Mouse (Mus musculus): ENCODE data around the gene Ptma.
A peak's percentile ranks its signal among the peaks of the same experiment; 100 is the strongest.
"Not testable (repeated sequence)": the region's sequence is repeated elsewhere in the genome, so short reads cannot be mapped to it uniquely, and the experiment has no call there.

Gene Ptma

GRCm38 (mm10) chr1:86517076-86517475 lies 9.4 kb upstream of the Ptma start:
- no peak for DNase-seq (ENCODE audit: low read depth)

- no peak for DNase-seq (ENCODE audit: low read depth)
Observed at GRCm38 (mm10) chr1:86520361-86520760, 6.2 kb upstream of the Ptma start.

DNA sequence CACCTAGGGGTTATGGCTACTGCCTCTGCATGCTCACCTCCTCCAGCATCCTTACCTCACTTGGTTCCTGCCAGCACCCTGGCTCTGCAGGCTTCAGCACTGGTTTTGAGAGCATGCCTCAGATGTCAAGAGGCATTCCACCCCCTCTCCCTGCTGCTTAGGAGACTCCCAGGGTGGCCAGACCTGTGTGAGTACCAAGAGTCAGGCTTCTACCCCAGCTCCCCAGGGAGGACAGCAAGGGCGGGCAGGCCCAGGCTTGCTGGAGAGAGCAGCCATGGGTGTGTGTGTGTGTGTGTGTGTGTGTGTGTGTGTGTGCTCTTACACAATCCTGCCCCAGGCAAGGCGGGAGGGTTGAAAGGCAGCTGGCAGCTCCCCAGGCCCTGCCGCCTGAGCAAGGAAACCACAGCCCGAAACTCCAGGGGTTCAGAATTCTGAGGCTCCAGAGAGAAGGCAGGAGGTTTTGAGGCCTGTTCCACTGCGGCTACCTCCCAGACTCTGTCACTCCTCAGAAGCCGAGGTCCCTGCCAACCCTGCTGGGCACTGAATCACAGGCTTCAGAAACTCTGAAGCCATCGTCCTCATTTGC lies 4.1 kb upstream of the Ptma start:
- DNase-seq (ENCODE audit: low read depth), result peak; percentile 93

DNA sequence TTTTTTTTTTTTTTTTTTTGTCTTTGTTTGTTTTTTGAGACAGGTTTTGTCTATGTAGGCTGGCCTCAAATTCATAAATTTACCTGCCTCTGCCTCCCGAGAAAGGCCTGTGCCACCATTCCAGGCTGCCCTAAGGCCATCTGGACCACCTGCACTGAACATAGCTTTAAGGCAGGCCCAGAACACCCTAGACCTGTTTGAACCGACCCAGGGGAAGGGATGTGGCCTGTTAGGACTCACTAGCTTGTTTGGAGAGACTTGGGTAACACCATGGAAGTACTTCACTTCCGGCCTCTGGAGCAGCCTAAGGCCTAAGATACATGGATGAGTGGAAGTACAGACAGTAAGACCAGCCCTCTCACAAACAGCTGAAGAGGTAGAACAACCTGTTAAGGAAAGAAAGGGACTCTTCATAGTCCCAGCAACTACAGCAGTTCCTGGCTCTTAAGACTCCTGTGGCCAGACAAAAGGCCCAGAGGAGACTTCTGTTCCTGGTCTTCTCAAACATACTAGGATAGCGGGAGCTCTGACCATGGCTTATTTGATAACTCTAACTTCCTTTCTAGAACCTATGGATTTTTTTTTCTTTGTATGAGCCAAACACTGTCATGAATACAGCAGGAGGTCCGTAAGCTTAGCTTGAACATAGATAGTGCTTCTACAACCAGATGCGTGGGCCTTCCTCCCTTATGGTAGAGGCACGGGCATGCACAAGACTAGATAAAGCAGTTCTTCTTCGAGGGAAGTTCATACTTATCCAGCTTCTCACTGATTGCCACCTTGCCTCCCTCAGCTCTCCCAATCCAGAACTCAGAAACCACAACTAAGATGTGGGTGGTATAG lies 2.5 kb upstream of the Ptma start:
- DNase-seq (ENCODE audit: low read depth), result no peak

GRCm38 (mm10) chr1:86524619-86525498 lies 1.7 kb upstream of the Ptma start:
- DNase-seq (ENCODE audit: low read depth), result peak; percentile 89

- no peak for DNase-seq (ENCODE audit: low read depth)
Observed at GRCm38 (mm10) chr1:86525499-86526115, 919 bp upstream of the Ptma start.

- no peak for DNase-seq (ENCODE audit: low read depth)
Observed at GRCm38 (mm10) chr1:86526789-86527598, 468 bp downstream of the Ptma start.

GRCm38 (mm10) chr1:86527599-86528486 lies 1.3 kb downstream of the Ptma start:
- DNase-seq (ENCODE audit: low read depth), result no peak

DNA sequence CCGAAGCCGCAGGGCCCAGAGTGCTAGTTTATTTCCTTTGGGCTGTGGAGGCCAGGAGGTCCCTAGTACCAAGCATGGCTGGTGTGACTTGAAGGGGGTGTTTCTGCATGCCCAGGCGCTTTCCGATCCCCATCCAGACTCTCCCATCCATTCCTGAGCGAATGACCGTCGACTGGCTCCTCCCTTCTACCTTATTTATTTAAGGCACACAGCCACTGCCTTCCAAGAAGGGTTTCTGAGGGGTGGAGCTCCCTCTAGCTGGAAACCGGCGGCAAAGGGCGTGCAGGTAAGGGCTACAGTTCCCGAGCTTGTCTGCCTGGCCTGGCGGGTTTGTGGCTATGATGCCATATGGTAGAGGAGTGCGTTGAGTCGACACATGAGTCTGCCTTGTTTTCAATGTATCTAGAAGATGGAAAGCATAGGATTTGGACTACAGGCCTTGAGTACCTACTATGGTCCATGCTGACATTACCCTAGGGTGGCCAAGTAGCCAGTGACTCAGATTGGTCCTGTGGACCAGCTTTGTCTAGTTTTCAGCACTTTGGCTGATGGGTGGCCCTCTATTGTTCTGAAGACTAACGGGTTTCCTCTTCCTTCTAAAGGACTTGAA lies 2.1 kb downstream of the Ptma start:
- DNase-seq (ENCODE audit: low read depth), result no peak

DNA sequence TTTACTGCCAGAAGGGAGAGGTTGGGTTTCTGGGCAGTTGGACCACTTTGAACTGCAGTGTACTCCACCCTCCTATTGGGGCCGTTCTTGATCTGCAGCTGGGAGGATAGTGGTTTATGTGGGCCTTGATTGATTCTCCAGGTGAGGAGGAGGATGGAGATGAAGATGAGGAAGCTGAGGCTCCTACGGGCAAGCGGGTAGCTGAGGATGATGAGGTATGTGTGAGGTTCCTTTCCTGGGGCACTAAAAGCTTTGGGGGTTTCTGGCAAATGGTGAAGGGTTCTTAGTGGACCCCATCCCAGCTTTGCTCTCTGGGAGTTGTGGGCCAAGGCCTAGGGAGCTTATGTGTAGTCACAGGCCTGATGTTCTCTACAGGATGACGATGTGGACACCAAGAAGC lies 3.1 kb downstream of the Ptma start:
- no peak for DNase-seq (ENCODE audit: low read depth)

DNA sequence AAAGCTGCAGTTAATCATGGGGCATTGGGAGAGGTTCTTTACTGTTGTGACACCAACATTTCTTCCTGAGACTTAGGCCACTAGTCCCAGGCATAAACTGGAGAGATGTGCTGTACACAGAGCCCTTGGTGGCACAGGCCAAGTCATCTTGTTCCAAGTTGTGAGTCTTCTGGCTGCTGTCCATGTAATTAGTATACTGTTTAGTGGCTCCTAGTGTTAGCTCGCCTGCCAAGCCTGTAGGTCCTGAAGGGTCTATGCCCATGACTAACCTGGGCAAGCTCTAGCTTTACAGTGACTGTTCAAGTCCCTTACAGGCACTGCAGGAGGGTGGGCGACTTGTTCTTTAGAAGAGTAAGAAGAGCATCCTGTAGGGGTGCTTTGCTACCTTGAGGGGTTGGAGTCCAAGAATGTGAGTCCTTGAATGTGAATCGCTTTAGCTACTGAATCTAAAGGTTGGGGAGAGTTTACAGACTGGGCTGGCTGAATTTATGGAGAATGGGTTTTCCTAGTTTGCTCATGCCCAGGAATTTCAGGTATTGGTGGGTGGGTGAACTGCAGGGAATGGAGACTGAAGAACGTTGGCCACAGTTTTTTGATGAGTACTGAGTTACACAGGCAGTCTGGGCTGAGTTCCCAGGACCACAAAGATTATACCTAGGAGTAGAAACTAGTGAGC lies 4.5 kb downstream of the Ptma start:
- DNase-seq (ENCODE audit: low read depth), result no peak

GRCm38 (mm10) chr1:86531547-86532321 lies 5.2 kb downstream of the Ptma start:
- no peak for DNase-seq (ENCODE audit: low read depth)

GRCm38 (mm10) chr1:86532362-86533051 lies 6.0 kb downstream of the Ptma start:
- peak; percentile 63 for DNase-seq (ENCODE audit: low read depth)

DNA sequence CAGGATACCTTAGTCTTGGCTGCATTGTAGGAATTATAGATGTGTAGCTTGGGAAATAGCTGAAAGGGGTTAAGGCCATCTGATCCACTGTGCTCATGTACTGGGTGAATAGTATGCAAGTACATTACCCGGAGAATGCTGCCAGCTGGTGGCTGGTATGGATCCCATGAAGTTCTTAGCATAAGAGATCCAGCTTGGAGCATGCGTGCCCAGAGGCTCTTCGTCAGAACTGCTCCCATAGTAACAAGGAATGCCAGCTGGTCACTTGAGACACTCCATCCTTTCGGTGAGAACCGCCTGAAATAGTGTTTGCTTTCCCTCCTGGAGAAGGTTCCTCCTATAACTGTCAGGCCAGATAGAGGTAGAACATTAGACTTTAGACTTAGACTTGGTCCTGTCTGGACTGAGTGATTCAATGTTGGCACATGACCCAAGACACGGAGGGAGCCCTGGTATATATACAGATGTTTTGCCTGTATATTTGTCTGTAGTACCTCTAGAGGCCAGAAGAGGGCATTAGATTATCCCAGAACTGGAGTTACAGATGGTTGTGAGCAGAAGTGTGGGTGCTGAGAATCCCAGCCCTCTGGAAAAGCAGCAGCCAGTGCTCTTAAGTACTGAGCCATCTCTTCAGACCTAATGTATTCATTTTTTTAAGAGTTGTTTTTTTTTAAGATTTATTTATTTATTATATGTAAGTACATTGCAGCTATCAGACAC lies 7.0 kb downstream of the Ptma start:
- no peak for DNase-seq (ENCODE audit: low read depth)

- DNase-seq (ENCODE audit: low read depth), result no peak
Observed at GRCm38 (mm10) chr1:86538383-86538782, 11.9 kb downstream of the Ptma start.

DNA sequence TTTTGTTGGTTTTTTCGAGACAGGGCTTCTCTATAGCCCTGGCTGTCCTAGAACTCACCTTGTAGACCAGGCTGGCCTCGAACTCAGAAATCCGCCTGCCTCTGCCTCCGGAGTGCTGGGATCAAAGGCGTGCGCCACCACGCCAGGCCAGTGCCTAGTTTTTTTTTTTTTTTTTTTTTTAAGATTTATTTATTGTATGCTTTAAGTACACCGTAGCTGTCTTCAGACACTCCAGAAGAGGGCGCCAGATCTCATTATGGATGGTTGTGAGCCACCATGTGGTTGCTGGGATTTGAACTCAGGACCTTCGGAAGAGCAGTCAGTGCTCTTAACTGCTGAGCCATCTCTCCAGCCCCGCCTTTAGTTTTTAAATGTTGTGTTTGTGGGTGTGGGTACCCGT lies 13.1 kb downstream of the Ptma start:
- DNase-seq (ENCODE audit: low read depth), result not testable (repeated sequence)

- no peak for DNase-seq (ENCODE audit: low read depth)
Observed at GRCm38 (mm10) chr1:86542584-86542983, 16.1 kb downstream of the Ptma start.
